Mouse (Mus musculus) liver (tissue): ENCODE measurements at regions not wholly inside any gene's neighbourhood (a gene's known extent, or its start where the extent isn't known, plus 50 kb on each side); places are given as distances from the start of the nearest gene placed in this dataset.

Source experiments
- DNase-seq: peaks from one replicate; pipeline ENCODE4 v3.0.0-alpha.2; 2020; ENCODE audit warnings: mixed read lengths

GRCm38 (mm10) chr7:34587239-34587638 lies 69.3 kb downstream of the Kctd15 start:
- DNase-seq: no peak

GRCm38 (mm10) chr7:34585312-34585865 lies 71.1 kb downstream of the Kctd15 start:
- DNase-seq: no peak

- no peak for DNase-seq
These were observed 71.7 kb downstream of the Kctd15 start for GRCm38 (mm10) chr7:34584870-34585269.

- no peak for DNase-seq
These were observed 75.7 kb downstream of the Kctd15 start for GRCm38 (mm10) chr7:34580866-34581265.

- peak; percentile 20 for DNase-seq
These were observed 85.2 kb downstream of the Kctd15 start for GRCm38 (mm10) chr7:34571295-34571694.

GRCm38 (mm10) chr7:34570114-34571065 lies 86.1 kb downstream of the Kctd15 start:
- DNase-seq: peak; percentile 14

- no peak for DNase-seq
These were observed 86.8 kb downstream of the Kctd15 start for GRCm38 (mm10) chr7:34569747-34570113.

GRCm38 (mm10) chr7:34567575-34567974 lies 89.0 kb downstream of the Kctd15 start:
- DNase-seq: no peak

GRCm38 (mm10) chr7:34562160-34562559 lies 94.4 kb downstream of the Kctd15 start:
- DNase-seq: no peak

GRCm38 (mm10) chr7:34558615-34559343 lies 97.8 kb downstream of the Kctd15 start:
- no peak for DNase-seq

GRCm38 (mm10) chr7:34555196-34555595 lies 101.3 kb downstream of the Kctd15 start:
- no peak for DNase-seq

GRCm38 (mm10) chr7:34546609-34547316 lies 109.8 kb downstream of the Kctd15 start:
- no peak for DNase-seq

- no peak for DNase-seq
These were observed 110.6 kb downstream of the Kctd15 start for GRCm38 (mm10) chr7:34545906-34546305.

GRCm38 (mm10) chr7:34541906-34542305 lies 114.6 kb downstream of the Kctd15 start:
- no peak for DNase-seq

GRCm38 (mm10) chr7:34541000-34541399 lies 115.5 kb downstream of the Kctd15 start:
- DNase-seq: no peak

GRCm38 (mm10) chr7:34539856-34540255 lies 116.7 kb downstream of the Kctd15 start:
- no peak for DNase-seq

GRCm38 (mm10) chr7:34538310-34539055 lies 118.0 kb downstream of the Kctd15 start:
- DNase-seq: no peak

- DNase-seq: no peak
These were observed 119.4 kb downstream of the Kctd15 start for GRCm38 (mm10) chr7:34537122-34537521.

GRCm38 (mm10) chr7:34534241-34534640 lies 122.3 kb downstream of the Kctd15 start:
- DNase-seq: no peak

GRCm38 (mm10) chr7:34531639-34532038 lies 124.9 kb downstream of the Kctd15 start:
- DNase-seq: no peak

- no peak for DNase-seq
These were observed 114.7 kb upstream of the Lsm14a start for GRCm38 (mm10) chr7:34507858-34508257.

GRCm38 (mm10) chr7:34506816-34507215 lies 113.7 kb upstream of the Lsm14a start:
- no peak for DNase-seq
